Mouse (Mus musculus) left cerebral cortex, postnatal 14 days (tissue): ENCODE data around the gene Nufip1. TPM values are rescaled to one million over a fixed set of nuclear protein-coding genes. Genes with fewer than 3 reads are reported as not detected.

Source experiments
- DNase-seq, 2 experiments: peaks; one replicate each; pipeline ENCODE4 v3.0.0; 2021 to 2022; ENCODE audit warnings: low spot score in 2 of 2, mixed read lengths in 1 of 2
- intact Hi-C: fragments of 180-260 bp; cut with DNase I; formaldehyde crosslinking; loops from one replicate; pipeline ENCODE4 v1.15.1; 2025
- total RNA-seq, 2 experiments: library from RNA; stranded (reverse); gene quantifications; 2 replicates each; pipeline ENCODE4 v1.2.3; 2021

Gene Nufip1
- total RNA-seq, 2 experiments from 2014 or later = 7.3 to 7.9 TPM

- peak in 1 of 2 experiments; percentile 14 for DNase-seq
- intact Hi-C loops = no loop called here
Observed at GRCm38 (mm10) chr14:76164904-76165755, 54.4 kb downstream of the Nufip1 start.

GRCm38 (mm10) chr14:76169876-76170466, 59.3 kb downstream of the Nufip1 start:
- peak; percentile 19 to 45 for DNase-seq
- intact Hi-C loops = no loop called here

- intact Hi-C loops = no loop called here
- no peak for DNase-seq
Observed at GRCm38 (mm10) chr14:76171285-76171684, 60.6 kb downstream of the Nufip1 start.

- DNase-seq = no peak
- intact Hi-C loops = no loop called here
Observed at GRCm38 (mm10) chr14:76174328-76174727, 63.6 kb downstream of the Nufip1 start.

GRCm38 (mm10) chr14:76175808-76176207, 65.1 kb downstream of the Nufip1 start:
- no peak for DNase-seq

GRCm38 (mm10) chr14:76177230-76177629, 66.5 kb downstream of the Nufip1 start:
- intact Hi-C loops = no loop called here
- no peak for DNase-seq

More at GRCm38 (mm10) chr14:76175808-76176207, 65.1 kb downstream of the Nufip1 start:
- intact Hi-C loops = no loop called here

GRCm38 (mm10) chr14:76178447-76178846, 67.8 kb downstream of the Nufip1 start:
- DNase-seq = no peak
- intact Hi-C loops = no loop called here

- intact Hi-C loops = no loop called here
- no peak for DNase-seq
Observed at GRCm38 (mm10) chr14:76179343-76179742, 68.7 kb downstream of the Nufip1 start.

GRCm38 (mm10) chr14:76185358-76185757, 74.7 kb downstream of the Nufip1 start:
- DNase-seq = no peak
- intact Hi-C loops = no loop called here

- intact Hi-C loops = no loop called here
- no peak for DNase-seq
Observed at GRCm38 (mm10) chr14:76186299-76186698, 75.6 kb downstream of the Nufip1 start.

Other genes with a start within 250 kb of the Nufip1 start
- gene Kctd4, start 155.9 kb upstream of the Nufip1 start, total RNA-seq = 10 to 100 TPM in 1 of 2 experiments, 1 to 10 TPM in 1; 10.0 to 14.7 TPM
- gene Gtf2f2, start 100.0 kb upstream of the Nufip1 start, total RNA-seq = 10 to 100 TPM; 16.6 to 18.5 TPM
- gene Gpalpp1, start 131 bp upstream of the Nufip1 start, total RNA-seq = 10 to 100 TPM; 19.9 to 21.1 TPM